Mouse (Mus musculus) liver, adult 2 months (tissue): Measurements from ENCODE around the gene Zfp408. TPM values are rescaled to one million over a fixed set of nuclear protein-coding genes. Genes with fewer than 3 reads are reported as not detected.

ENCODE experiments used
- DNase-seq: peaks from one replicate; pipeline ENCODE4 v3.0.0-alpha.2; 2011; ENCODE audit warnings: low read depth, low spot score; ENCODE audit errors: extremely low read depth
- H3K27ac ChIP-seq: fragments of 200-500 bp; replicated peaks from 2 replicates; pipeline ENCODE4 v1.5.1; 2012; ENCODE audit warnings: low read depth, mild to moderate bottlenecking, control low read depth, inconsistent platforms, low read length; ENCODE audit not compliant: insufficient read depth
- H3K27me3 ChIP-seq: fragments of 200-500 bp; 2 replicates; pipeline ENCODE4 v1.6.1; 2012; ENCODE audit warnings: mild to moderate bottlenecking, moderate library complexity, low read length, inconsistent platforms; ENCODE audit not compliant: control insufficient read depth, insufficient read depth
- H3K36me3 ChIP-seq: fragments of 200-500 bp; 2 replicates; pipeline ENCODE4 v1.6.1; 2012; ENCODE audit warnings: low read length, inconsistent platforms; ENCODE audit not compliant: control insufficient read depth, insufficient read depth
- H3K4me1 ChIP-seq: fragments of 200-500 bp; 2 replicates; pipeline ENCODE4 v1.6.1; 2011; ENCODE audit warnings: low read length; ENCODE audit not compliant: control insufficient read depth, insufficient read depth
- H3K4me3 ChIP-seq: fragments of 200-500 bp; 2 replicates; pipeline ENCODE4 v1.5.1; 2011; ENCODE audit warnings: low read depth, mild to moderate bottlenecking, control low read depth, low read length, moderate library complexity; ENCODE audit not compliant: insufficient read depth
- H3K79me2 ChIP-seq: fragments of 200-500 bp; 2 replicates; pipeline ENCODE4 v1.6.1; 2012; ENCODE audit warnings: inconsistent platforms, mild to moderate bottlenecking, low read length, moderate library complexity; ENCODE audit not compliant: control insufficient read depth, insufficient read depth
- H3K9ac ChIP-seq: fragments of 200-500 bp; 2 replicates; pipeline ENCODE4 v1.6.1; 2012; ENCODE audit warnings: low read depth, mild to moderate bottlenecking, control low read depth, inconsistent platforms, low read length
- CTCF ChIP-seq: fragments of 200-500 bp; IDR thresholded peaks from 2 replicates; pipeline ENCODE4 v1.5.1; 2011; ENCODE audit warnings: low read depth, low read length, control low read depth
- POLR2A ChIP-seq: fragments of 200-500 bp; IDR thresholded peaks from 2 replicates; pipeline ENCODE4 v1.6.1; 2011; ENCODE audit warnings: low read length, control low read depth; ENCODE audit not compliant: insufficient read depth; ENCODE audit errors: extremely low read depth
- WGBS: fragments of 180-500 bp; shearing (Covaris S2); methylation state at CpG from one replicate; pipeline ENCODE4 v1.1.7; 2018; 5-methylcytosine and 5-hydroxymethylcytosine counted together
- polyA plus RNA-seq: library from polyadenylated mRNA; depleted of rRNA; stranded (reverse); fragments of >200 nt; gene quantifications from 2 replicates; pipeline ENCODE4 v1.2.3, GENCODE M21; 2012; rRNA removed
- total RNA-seq: library from RNA; depleted of rRNA; stranded (reverse); fragments of >200 nt; gene quantifications from 2 replicates; pipeline ENCODE4 v1.2.3, GENCODE M21; 2014; rRNA removed

The Zfp408 gene
- total RNA-seq (2.2 and 2.8 TPM in 2 replicates), polyA plus RNA-seq (3.8 and 6.6 TPM in 2 replicates)

- no peaks in the 10 kb centered on the region for H3K27me3 ChIP-seq
- under 1% methylated on average over 44 of the region's 44 CpGs for WGBS
- no peak for TF ChIP-seq CTCF
- peak; percentile 57; the same call in 1 of the 2 replicates for TF ChIP-seq POLR2A
- H3K79me2 ChIP-seq = peaks cover 4% of the 10 kb centered on the region; the same call in 1 of the 2 replicates
- DNase-seq = peak; percentile 97
- H3K9ac ChIP-seq = peak within 1 kb of the TSS; percentile 72
- H3K27ac ChIP-seq = peak within 1 kb of the TSS; percentile 89
- peaks cover 3% of the 10 kb centered on the region; the same call in 1 of the 2 replicates for H3K4me1 ChIP-seq
- H3K36me3 ChIP-seq = peaks cover 12% of the 10 kb centered on the region; the same call in 1 of the 2 replicates
- peak within 1 kb of the TSS; percentile 83 for H3K4me3 ChIP-seq
These were observed at the start of gene Zfp408, which contains the start of gene Arhgap1 for GRCm38 (mm10) chr2:91649553-91650359. TSS of gene Zfp408 (minus strand) at chr2:91649791. TSS of gene Arhgap1 (plus strand) at chr2:91649860.

GRCm38 (mm10) chr2:91699225-91699624 is 49.6 kb upstream of the Zfp408 start:
- Histone ChIP-seq H3K27me3 (no peaks in the 10 kb centered on the region), H3K9ac (no peak overlapping the region)
- WGBS = 62% methylated on average over 1 of the region's 1 CpGs

GRCm38 (mm10) chr2:91696225-91696590 is 46.6 kb upstream of the Zfp408 start:
- Histone ChIP-seq H3K4me3 (no peak overlapping the region), H3K9ac (no peak overlapping the region), H3K4me1 (peaks cover 6% of the 10 kb centered on the region; the same call in 1 of the 2 replicates), H3K27ac (no peak overlapping the region), H3K36me3 (peaks cover 31% of the 10 kb centered on the region), H3K79me2 (peaks cover 6% of the 10 kb centered on the region; the same call in 1 of the 2 replicates), H3K27me3 (no peaks in the 10 kb centered on the region)
- TF ChIP-seq CTCF = no peak
- TF ChIP-seq POLR2A = no peak
- WGBS = 13% methylated on average over 1 of the region's 1 CpGs
- DNase-seq = peak; percentile 85

More at GRCm38 (mm10) chr2:91699225-91699624, 49.6 kb upstream of the Zfp408 start:
- H3K27ac ChIP-seq = no peak overlapping the region
- H3K36me3 ChIP-seq = peaks cover 14% of the 10 kb centered on the region
- H3K4me1 ChIP-seq = peaks cover 8% of the 10 kb centered on the region
- peaks cover 9% of the 10 kb centered on the region; the same call in 1 of the 2 replicates for H3K79me2 ChIP-seq
- TF ChIP-seq CTCF (no peak), POLR2A (no peak)
- H3K4me3 ChIP-seq = no peak overlapping the region
- no peak for DNase-seq

- TF ChIP-seq CTCF = no peak
- TF ChIP-seq POLR2A = no peak
- H3K27me3 ChIP-seq = no peaks in the 10 kb centered on the region
- no peak for DNase-seq
- WGBS = 89% methylated on average over 10 of the region's 10 CpGs
- H3K27ac ChIP-seq = no peak overlapping the region
- no peak overlapping the region for H3K4me3 ChIP-seq
- H3K36me3 ChIP-seq = peaks cover 34% of the 10 kb centered on the region
- H3K9ac ChIP-seq = no peak overlapping the region
- peaks cover 6% of the 10 kb centered on the region; the same call in 1 of the 2 replicates for H3K4me1 ChIP-seq
- H3K79me2 ChIP-seq = peaks cover 6% of the 10 kb centered on the region; the same call in 1 of the 2 replicates
These were observed 46.0 kb upstream of the Zfp408 start for GRCm38 (mm10) chr2:91695436-91696224.

GRCm38 (mm10) chr2:91689452-91689851 is 39.9 kb upstream of the Zfp408 start:
- no peak overlapping the region for H3K9ac ChIP-seq
- DNase-seq = no peak
- H3K27ac ChIP-seq = no peak overlapping the region
- TF ChIP-seq POLR2A = no peak
- TF ChIP-seq CTCF = no peak
- no peaks in the 10 kb centered on the region for H3K4me1 ChIP-seq
- H3K4me3 ChIP-seq = no peak overlapping the region
- no peaks in the 10 kb centered on the region for H3K79me2 ChIP-seq
- no peaks in the 10 kb centered on the region for H3K27me3 ChIP-seq
- 79% methylated on average over 7 of the region's 7 CpGs for WGBS
- H3K36me3 ChIP-seq = peaks cover 60% of the 10 kb centered on the region
